Mouse (Mus musculus): ENCODE data around the gene Gm7029. TPM values are rescaled to one million over a fixed set of nuclear protein-coding genes. Genes with fewer than 3 reads are reported as not detected.
A peak's percentile ranks its signal among the peaks of the same experiment; 100 is the strongest.
"Not testable (repeated sequence)": the region's sequence is repeated elsewhere in the genome, so short reads cannot be mapped to it uniquely, and the experiment has no call there.

Gene Gm7029
- not detected in 2 replicates for polyA plus RNA-seq (2016; fragmentation: Nextera tagmentation; extraction: Ambion mirVana)

DNA sequence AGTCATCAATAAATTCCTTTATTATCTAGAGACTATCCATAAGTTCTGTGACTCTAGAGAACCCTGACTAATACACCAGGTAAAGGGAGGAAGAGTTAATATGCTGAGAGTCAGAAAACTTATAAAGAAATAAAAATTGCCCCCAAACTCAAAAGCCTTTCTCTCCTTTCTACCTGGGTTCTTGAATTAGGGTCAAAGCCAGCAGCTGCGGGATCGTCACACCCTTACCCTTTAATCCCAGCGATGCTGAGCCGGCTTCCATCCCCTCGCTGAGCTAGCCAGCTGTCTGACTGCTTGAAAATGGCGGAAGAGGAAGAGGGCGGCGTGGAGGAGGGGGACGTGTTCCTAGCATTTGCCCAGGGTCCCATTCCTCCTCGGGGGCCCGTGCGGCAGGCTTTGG is at the start of gene Gm7029:
Gene Gm7029 (plus strand): TSS at position 301 of the 400 bp plus-strand sequence.
- H3K9me3 ChIP-seq; H3K27me3 ChIP-seq (ENCODE audit: insufficient read depth, poor library complexity, severe bottlenecking); H3K4me1 ChIP-seq; H3K27ac ChIP-seq; DNase-seq (ENCODE audit: low spot score); H3K4me3 ChIP-seq: not testable (repeated sequence)
- peaks cover 32% of the 10 kb centered on the region for H3K36me3 ChIP-seq
- 54% methylated on average over 4 of the region's 12 CpGs for WGBS

- no peaks in the 10 kb centered on the region for H3K9me3 ChIP-seq
- H3K27ac ChIP-seq, result peak within 1 kb of the TSS; percentile 92
- under 1% methylated on average over 51 of the region's 51 CpGs for WGBS
- no peaks in the 10 kb centered on the region for H3K27me3 ChIP-seq (ENCODE audit: insufficient read depth, poor library complexity, severe bottlenecking)
- peak; percentile 98 for DNase-seq (ENCODE audit: low spot score)
- H3K36me3 ChIP-seq, result peaks cover 57% of the 10 kb centered on the region
- H3K4me1 ChIP-seq, result peaks cover 19% of the 10 kb centered on the region
- peak within 1 kb of the TSS; percentile 84 for H3K4me3 ChIP-seq
These were observed 49.3 kb upstream of the Gm7029 start, which contains the start of the genes Rps28 and Ndufa7 for GRCm38 (mm10) chr17:33824084-33824996. Gene Rps28, minus strand, starts transcription at chr17:33824562. Gene Ndufa7, plus strand, starts transcription at chr17:33824572.

DNA sequence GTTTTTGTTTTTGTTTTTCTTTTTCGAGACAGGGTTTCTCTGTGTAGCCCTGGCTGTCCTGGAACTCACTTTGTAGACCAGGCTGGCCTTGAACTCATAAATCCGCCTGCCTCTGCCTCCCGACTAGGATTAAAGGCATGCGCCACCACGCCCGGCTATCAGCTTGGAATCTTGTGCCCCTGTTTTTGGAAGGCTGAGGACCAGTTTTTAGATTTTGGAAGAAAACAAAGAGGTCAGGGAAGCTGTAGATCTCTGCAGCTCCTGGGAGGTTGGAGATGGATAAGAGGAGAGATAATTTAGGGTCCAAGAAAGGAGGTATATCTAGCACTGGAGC is 48.7 kb upstream of the Gm7029 start:
- not testable (repeated sequence) for H3K27me3 ChIP-seq (ENCODE audit: insufficient read depth, poor library complexity, severe bottlenecking); DNase-seq (ENCODE audit: low spot score); H3K9me3 ChIP-seq
- 7% methylated on average over 6 of the region's 6 CpGs for WGBS
- Histone ChIP-seq H3K4me1 (peaks cover 19% of the 10 kb centered on the region), H3K27ac (peak overlapping the region; percentile 92), H3K4me3 (peak overlapping the region; percentile 84), H3K36me3 (peaks cover 57% of the 10 kb centered on the region)

DNA sequence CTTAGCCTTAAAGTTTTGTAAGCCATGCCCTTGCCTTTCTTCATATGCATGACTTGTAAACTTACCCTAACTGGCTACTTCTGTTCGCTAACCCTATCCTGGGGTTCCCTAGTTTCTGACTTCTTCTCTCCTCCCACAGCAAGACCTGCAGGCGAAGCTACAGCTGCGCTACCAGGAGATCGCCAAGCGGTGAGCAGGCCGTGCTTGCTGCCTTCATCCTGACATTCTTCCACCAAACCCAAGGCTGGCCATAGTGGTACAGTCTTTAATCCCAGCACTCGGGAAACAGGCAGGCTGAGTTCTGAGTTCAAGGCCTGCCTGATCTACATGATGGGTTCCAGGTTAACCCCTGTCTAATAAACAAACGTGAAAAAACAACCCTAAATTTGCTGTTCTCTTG is 48.2 kb upstream of the Gm7029 start:
- Histone ChIP-seq H3K27ac (no peak overlapping the region), H3K4me1 (peaks cover 19% of the 10 kb centered on the region), H3K27me3 (ENCODE audit: insufficient read depth, poor library complexity, severe bottlenecking) (no peaks in the 10 kb centered on the region), H3K9me3 (no peaks in the 10 kb centered on the region), H3K4me3 (peak overlapping the region; percentile 84), H3K36me3 (peaks cover 57% of the 10 kb centered on the region)
- 82% methylated on average over 8 of the region's 8 CpGs for WGBS
- no peak for DNase-seq (ENCODE audit: low spot score)

- peaks cover 17% of the 10 kb centered on the region for H3K4me1 ChIP-seq
- H3K9me3 ChIP-seq, result no peaks in the 10 kb centered on the region
- no peak overlapping the region for H3K4me3 ChIP-seq
- no peak overlapping the region for H3K27ac ChIP-seq
- H3K36me3 ChIP-seq, result peaks cover 57% of the 10 kb centered on the region
- no peaks in the 10 kb centered on the region for H3K27me3 ChIP-seq (ENCODE audit: insufficient read depth, poor library complexity, severe bottlenecking)
- peak; percentile 87 for DNase-seq (ENCODE audit: low spot score)
- under 1% methylated on average over 3 of the region's 3 CpGs for WGBS
These were observed 46.8 kb upstream of the Gm7029 start for GRCm38 (mm10) chr17:33826850-33827249.

GRCm38 (mm10) chr17:33828892-33829291 is 44.7 kb upstream of the Gm7029 start:
- peaks cover 60% of the 10 kb centered on the region for H3K36me3 ChIP-seq
- H3K4me3 ChIP-seq, result no peak overlapping the region
- peaks cover 3% of the 10 kb centered on the region; the same call in 1 of the 2 replicates for H3K4me1 ChIP-seq
- H3K27me3 ChIP-seq (ENCODE audit: insufficient read depth, poor library complexity, severe bottlenecking), result no peaks in the 10 kb centered on the region
- no peak overlapping the region for H3K27ac ChIP-seq
- DNase-seq (ENCODE audit: low spot score), result no peak
- H3K9me3 ChIP-seq, result no peaks in the 10 kb centered on the region
- WGBS, result 84% methylated on average over 2 of the region's 2 CpGs

DNA sequence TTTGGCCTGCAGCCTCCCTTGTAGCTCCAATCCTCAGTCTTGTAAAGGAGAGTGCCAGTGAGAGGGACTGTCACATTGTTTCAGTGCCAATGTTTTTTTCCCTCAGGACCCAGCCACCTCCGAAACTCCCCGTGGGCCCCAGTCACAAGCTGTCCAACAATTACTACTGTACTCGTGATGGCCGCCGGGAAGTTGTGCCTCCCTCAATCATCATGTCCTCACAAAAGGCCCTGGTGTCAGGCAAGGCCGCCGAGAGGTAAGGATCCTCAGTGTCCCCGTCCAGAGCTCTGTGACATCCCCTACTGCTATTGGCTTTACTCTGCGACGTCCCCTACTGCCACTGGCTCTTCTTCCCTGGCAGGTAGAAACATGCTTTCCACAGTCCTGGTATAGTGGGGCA is 44.1 kb upstream of the Gm7029 start:
- peaks cover 67% of the 10 kb centered on the region for H3K36me3 ChIP-seq
- H3K27me3 ChIP-seq (ENCODE audit: insufficient read depth, poor library complexity, severe bottlenecking), result no peaks in the 10 kb centered on the region
- H3K9me3 ChIP-seq, result no peaks in the 10 kb centered on the region
- no peak overlapping the region for H3K27ac ChIP-seq
- no peak overlapping the region for H3K4me3 ChIP-seq
- 92% methylated on average over 10 of the region's 10 CpGs for WGBS
- peaks cover 3% of the 10 kb centered on the region; the same call in 1 of the 2 replicates for H3K4me1 ChIP-seq
- DNase-seq (ENCODE audit: low spot score), result no peak

- Histone ChIP-seq H3K4me1 (peaks cover 20% of the 10 kb centered on the region), H3K36me3 (peaks cover 23% of the 10 kb centered on the region), H3K27ac (peak within 1 kb of the TSS; percentile 90), H3K9me3 (no peaks in the 10 kb centered on the region), H3K27me3 (ENCODE audit: insufficient read depth, poor library complexity, severe bottlenecking) (no peaks in the 10 kb centered on the region), H3K4me3 (peak within 1 kb of the TSS; percentile 85)
- under 1% methylated on average over 45 of the region's 45 CpGs for WGBS
- DNase-seq (ENCODE audit: low spot score), result peak; percentile 95
These were observed 30.5 kb upstream of the Gm7029 start, which contains the start of gene Cd320 for GRCm38 (mm10) chr17:33842966-33843795. Gene Cd320, plus strand, starts transcription at chr17:33843091.

- H3K4me3 ChIP-seq, result no peak overlapping the region; the same call in 1 of the 2 replicates
- 72% methylated on average over 1 of the region's 1 CpGs for WGBS
- no peaks in the 10 kb centered on the region for H3K9me3 ChIP-seq
- H3K27ac ChIP-seq, result no peak overlapping the region
- H3K27me3 ChIP-seq (ENCODE audit: insufficient read depth, poor library complexity, severe bottlenecking), result no peaks in the 10 kb centered on the region
- DNase-seq (ENCODE audit: low spot score), result no peak
- H3K4me1 ChIP-seq, result peaks cover 26% of the 10 kb centered on the region
- H3K36me3 ChIP-seq, result peaks cover 19% of the 10 kb centered on the region
These were observed 29.4 kb upstream of the Gm7029 start for GRCm38 (mm10) chr17:33844196-33844595.

DNA sequence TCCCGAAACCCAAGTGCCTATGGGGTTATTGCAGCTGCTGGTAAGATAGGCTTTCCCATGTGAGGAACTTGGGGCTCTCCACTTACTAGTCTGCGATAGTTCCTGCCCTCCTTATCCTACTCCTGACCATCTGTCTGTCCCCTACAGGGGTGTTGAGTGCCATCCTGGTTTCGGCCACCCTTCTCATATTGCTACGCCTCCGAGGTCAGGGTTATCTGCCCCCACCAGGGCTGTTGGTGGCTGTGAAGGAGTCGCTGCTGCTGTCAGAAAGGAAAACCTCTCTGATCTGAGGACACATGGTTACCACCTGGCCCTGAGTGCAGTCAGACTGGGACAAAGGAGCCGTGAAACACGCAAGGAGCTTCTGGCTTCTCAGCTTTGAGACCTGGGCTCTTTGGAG is 25.5 kb upstream of the Gm7029 start:
- H3K9me3 ChIP-seq, result no peaks in the 10 kb centered on the region
- H3K27me3 ChIP-seq (ENCODE audit: insufficient read depth, poor library complexity, severe bottlenecking), result no peaks in the 10 kb centered on the region
- no peak for DNase-seq (ENCODE audit: low spot score)
- H3K27ac ChIP-seq, result no peak overlapping the region
- H3K36me3 ChIP-seq, result peaks cover 18% of the 10 kb centered on the region
- peaks cover 18% of the 10 kb centered on the region for H3K4me1 ChIP-seq
- WGBS, result 67% methylated on average over 8 of the region's 8 CpGs
- H3K4me3 ChIP-seq, result no peak overlapping the region

GRCm38 (mm10) chr17:33851331-33851730 is 22.3 kb upstream of the Gm7029 start:
- no peak for DNase-seq (ENCODE audit: low spot score)
- H3K9me3 ChIP-seq, result no peaks in the 10 kb centered on the region
- peaks cover 18% of the 10 kb centered on the region for H3K36me3 ChIP-seq
- no peak overlapping the region for H3K4me3 ChIP-seq
- no peak overlapping the region for H3K27ac ChIP-seq
- WGBS, result 59% methylated on average over 1 of the region's 1 CpGs
- H3K27me3 ChIP-seq (ENCODE audit: insufficient read depth, poor library complexity, severe bottlenecking), result no peaks in the 10 kb centered on the region
- 0 out of 2 replicates have a peak, but pooled peaks cover 6% of the 10 kb centered on the region for H3K4me1 ChIP-seq

- Histone ChIP-seq H3K4me3 (no peak overlapping the region), H3K27me3 (ENCODE audit: insufficient read depth, poor library complexity, severe bottlenecking) (no peaks in the 10 kb centered on the region), H3K27ac (no peak overlapping the region), H3K4me1 (no peaks in the 10 kb centered on the region), H3K9me3 (no peaks in the 10 kb centered on the region; the same call in 1 of the 2 replicates), H3K36me3 (no peaks in the 10 kb centered on the region)
- DNase-seq (ENCODE audit: low spot score), result no peak
- WGBS, result 75% methylated on average over 4 of the region's 4 CpGs
These were observed 15.8 kb upstream of the Gm7029 start for GRCm38 (mm10) chr17:33857816-33858215.
